ENCODE assay signal across 14 mouse cellular contexts in genomic region chr6:136521681-136522080, GRCm38 (mm10). TPM values are rescaled to one million over a fixed set of nuclear protein-coding genes. Genes with fewer than 3 reads are reported as not detected.
DNase-seq lines count a peak whose midpoint lies in the region; ATAC-seq and TF ChIP-seq lines count a peak whose summit lies in the region.
"Had no signal": no experiment of that assay in that cellular context is flagged by ENCODE, and none has a peak within 500 bp of the region (broad histone marks: within the 10 kb centered on the region; RNA-seq: fewer than 3 reads in every experiment).

No protein-coding gene starts in this region.

- no peak overlapping the region for H3K4me3 ChIP-seq in hindbrain, embryonic 16.5 days (ENCODE audit: low read length)
- no peak overlapping the region for H3K4me3 ChIP-seq in hindbrain, embryonic 12.5 days
- H3K4me3 ChIP-seq in midbrain, embryonic 10.5 days, result no peak overlapping the region
- no peak overlapping the region for H3K4me3 ChIP-seq in midbrain, postnatal 0 days (ENCODE audit: low read depth, low read length)
- H3K4me3 ChIP-seq in liver, postnatal 0 days (ENCODE audit: low read depth, low read length), result peak overlapping the region; percentile 48
- H3K4me3 ChIP-seq: embryonic facial prominence, embryonic 12.5 days; forebrain, embryonic 13.5 days; hindbrain, embryonic 10.5 days; kidney, embryonic 15.5 days had no signal

- peak; percentile 9 for DNase-seq in midbrain, embryonic 10.5 days (ENCODE audit: low spot score)
- no peak for DNase-seq in midbrain, postnatal 0 days (ENCODE audit: low spot score)
- peak; percentile 46 for DNase-seq in ZHBTc4 (ENCODE audit: low read depth, low spot score)
- DNase-seq in liver, postnatal 0 days, result no peak
- DNase-seq: cerebellum, postnatal 10 days; gastrocnemius, postnatal 10 days had no signal

- ATAC-seq in hindbrain, embryonic 16.5 days, result no peak
- ATAC-seq in hindbrain, embryonic 12.5 days (ENCODE audit: low FRiP score), result no peak
- no peak for ATAC-seq in midbrain, postnatal 0 days (ENCODE audit: low FRiP score)
- no peak for ATAC-seq in liver, postnatal 0 days
- no peak for ATAC-seq in activated CD4-positive, CD25-positive, alpha-beta regulatory T cell, adult 4 months
- ATAC-seq: forebrain, embryonic 13.5 days had no signal

- H3K9me3 ChIP-seq in hindbrain, embryonic 16.5 days (ENCODE audit: control insufficient read depth, low read length), result no peaks in the 10 kb centered on the region
- H3K9me3 ChIP-seq in hindbrain, embryonic 12.5 days (replicated peaks), result peaks cover 9% of the 10 kb centered on the region; the same call in 1 of the 2 replicates
- H3K9me3 ChIP-seq in midbrain, embryonic 10.5 days (replicated peaks), result peaks cover 36% of the 10 kb centered on the region
- H3K9me3 ChIP-seq in midbrain, postnatal 0 days (ENCODE audit: low read length), result no peaks in the 10 kb centered on the region
- 0 out of 2 replicates have a peak, but pooled peaks cover 3% of the 10 kb centered on the region for H3K9me3 ChIP-seq in liver, postnatal 0 days (ENCODE audit: low read length)
- H3K9me3 ChIP-seq: embryonic facial prominence, embryonic 12.5 days had no signal

- no peak overlapping the region for H3K9ac ChIP-seq in hindbrain, embryonic 16.5 days (ENCODE audit: low read depth, low read length)
- H3K9ac ChIP-seq in hindbrain, embryonic 12.5 days, result no peak overlapping the region
- no peak overlapping the region for H3K9ac ChIP-seq in midbrain, postnatal 0 days (replicated peaks; ENCODE audit: low read length, poor library complexity, severe bottlenecking)
- no peak overlapping the region for H3K9ac ChIP-seq in liver, postnatal 0 days (replicated peaks)
- H3K9ac ChIP-seq: embryonic facial prominence, embryonic 12.5 days; forebrain, embryonic 13.5 days; kidney, embryonic 15.5 days; midbrain, embryonic 12.5 days had no signal

- H3K27me3 ChIP-seq in hindbrain, embryonic 16.5 days (replicated peaks; ENCODE audit: control insufficient read depth, insufficient read depth, low read length), result no peaks in the 10 kb centered on the region
- H3K27me3 ChIP-seq in hindbrain, embryonic 12.5 days, result no peaks in the 10 kb centered on the region
- no peaks in the 10 kb centered on the region for H3K27me3 ChIP-seq in midbrain, embryonic 10.5 days (ENCODE audit: low read depth, poor library complexity, severe bottlenecking)
- H3K27me3 ChIP-seq in midbrain, postnatal 0 days (ENCODE audit: insufficient read depth, low read length), result no peaks in the 10 kb centered on the region
- no peaks in the 10 kb centered on the region for H3K27me3 ChIP-seq in liver, postnatal 0 days (ENCODE audit: insufficient read depth, low read length)
- H3K27me3 ChIP-seq: embryonic facial prominence, embryonic 12.5 days; forebrain, embryonic 13.5 days; kidney, embryonic 15.5 days; midbrain, embryonic 12.5 days had no signal

- no peak overlapping the region for H3K27ac ChIP-seq in hindbrain, embryonic 16.5 days (ENCODE audit: low read depth, low read length)
- H3K27ac ChIP-seq in hindbrain, embryonic 12.5 days, result no peak overlapping the region
- no peak overlapping the region for H3K27ac ChIP-seq in midbrain, embryonic 10.5 days (replicated peaks)
- H3K27ac ChIP-seq in midbrain, postnatal 0 days (ENCODE audit: low read depth, low read length), result no peak overlapping the region
- H3K27ac ChIP-seq in liver, postnatal 0 days (ENCODE audit: low read depth), result no peak overlapping the region
- H3K27ac ChIP-seq: embryonic facial prominence, embryonic 12.5 days; forebrain, embryonic 13.5 days; hindbrain, embryonic 10.5 days; kidney, embryonic 15.5 days; midbrain, embryonic 12.5 days had no signal

- TF ChIP-seq CTCF in midbrain, postnatal 0 days (IDR thresholded peaks at IDR 0.05), result no peak
- TF ChIP-seq CTCF in liver, postnatal 0 days (IDR thresholded peaks at IDR 0.05; ENCODE audit: low read depth), result no peak

- 0 out of 2 replicates have a peak, but pooled peaks cover 2% of the 10 kb centered on the region for H3K36me3 ChIP-seq in hindbrain, embryonic 16.5 days (ENCODE audit: control insufficient read depth, insufficient read depth, low read length)
- H3K36me3 ChIP-seq in hindbrain, embryonic 12.5 days, result peaks cover 30% of the 10 kb centered on the region
- H3K36me3 ChIP-seq in midbrain, embryonic 10.5 days, result peaks cover 57% of the 10 kb centered on the region
- H3K36me3 ChIP-seq in midbrain, postnatal 0 days (ENCODE audit: insufficient read depth, low read length), result no peaks in the 10 kb centered on the region
- peaks cover 19% of the 10 kb centered on the region for H3K36me3 ChIP-seq in liver, postnatal 0 days (replicated peaks; ENCODE audit: insufficient read depth, low read length)

- peaks cover 3% of the 10 kb centered on the region for H3K4me1 ChIP-seq in hindbrain, embryonic 16.5 days (ENCODE audit: control insufficient read depth, insufficient read depth, low read depth, low read length)
- H3K4me1 ChIP-seq in hindbrain, embryonic 12.5 days, result 0 out of 2 replicates have a peak, but pooled peaks cover 5% of the 10 kb centered on the region
- peaks cover 2% of the 10 kb centered on the region; the same call in 1 of the 2 replicates for H3K4me1 ChIP-seq in midbrain, embryonic 10.5 days
- 0 out of 2 replicates have a peak, but pooled peaks cover 3% of the 10 kb centered on the region for H3K4me1 ChIP-seq in midbrain, postnatal 0 days (ENCODE audit: insufficient read depth, low read length)
- H3K4me1 ChIP-seq in liver, postnatal 0 days (ENCODE audit: insufficient read depth), result peaks cover 20% of the 10 kb centered on the region
- H3K4me1 ChIP-seq: embryonic facial prominence, embryonic 12.5 days; hindbrain, embryonic 10.5 days; kidney, embryonic 15.5 days had no signal

- 0 out of 2 replicates have a peak overlapping the region, but pooled peaks have one; percentile 3 for H3K4me2 ChIP-seq in hindbrain, embryonic 16.5 days (ENCODE audit: low read length)
- H3K4me2 ChIP-seq in hindbrain, embryonic 12.5 days (replicated peaks), result no peak overlapping the region
- no peak overlapping the region for H3K4me2 ChIP-seq in midbrain, postnatal 0 days (ENCODE audit: low read depth, low read length, poor library complexity, severe bottlenecking)
- H3K4me2 ChIP-seq in liver, postnatal 0 days (ENCODE audit: low read depth, low read length), result peak overlapping the region; percentile 0; the same call in 1 of the 2 replicates
- H3K4me2 ChIP-seq: kidney, embryonic 15.5 days had no signal

- TF ChIP-seq EP300 in liver, postnatal 0 days (IDR thresholded peaks at IDR 0.05; ENCODE audit: low read depth), result no peak

RNA-seq across cellular contexts. Expression of gene Atf7ip, which starts 15.7 kb away (rescaled TPM):
- 30.4 and 33.9 TPM in 2 replicates for polyA plus RNA-seq in hindbrain, embryonic 16.5 days (2015; fragmentation: Nextera tagmentation; extraction: Ambion mirVana)
- polyA plus RNA-seq in hindbrain, embryonic 12.5 days (2016; fragmentation: Nextera tagmentation; extraction: Ambion mirVana), result 63.8 and 77.2 TPM in 2 replicates
- polyA plus RNA-seq in midbrain, embryonic 10.5 days (2016; fragmentation: Nextera tagmentation; extraction: Ambion mirVana), result 37.4 and 45.7 TPM in 2 replicates
- total RNA-seq in midbrain, postnatal 0 days (2014; rRNA removed), result 43.1 and 55.2 TPM in 2 replicates
- 18.9 and 28.7 TPM in 2 replicates for polyA plus RNA-seq in midbrain, postnatal 0 days (2015; fragmentation: Nextera tagmentation; extraction: Ambion mirVana)
- polyA plus RNA-seq in liver, postnatal 0 days (2015; fragmentation: Nextera tagmentation; extraction: Ambion mirVana), result 5.6 and 6.6 TPM in 2 replicates
- polyA plus RNA-seq in activated CD4-positive, CD25-positive, alpha-beta regulatory T cell, adult 4 months (2017; shearing (Covaris generic)), result 10 to 100 TPM; 72.8 to 79.5 TPM

Comparison
In these comparisons a context has a peak if more than half of its experiments do, and no peak if none do; other contexts are left out.
1. H3K4me2 ChIP-seq: peak in hindbrain, embryonic 16.5 days (single experiment) and liver, postnatal 0 days (single experiment); none in hindbrain, embryonic 12.5 days (single experiment) and midbrain, postnatal 0 days (single experiment).
2. DNase-seq: peak in midbrain, embryonic 10.5 days (single experiment) and ZHBTc4 (single experiment); none in midbrain, postnatal 0 days (single experiment) and liver, postnatal 0 days (single experiment).